Mouse (Mus musculus) kidney, embryonic 15.5 days (tissue): ENCODE data around the gene C2cd4a. TPM values are rescaled to one million over a fixed set of nuclear protein-coding genes. Genes with fewer than 3 reads are reported as not detected.

Experiments used
- ATAC-seq: fragments of 200-750 bp; cut with Nextera tagmentation; replicated peaks from 2 replicates; pipeline ENCODE4 v1.8.0; 2017; ENCODE audit warnings: moderate TSS enrichment; ENCODE audit not compliant: low FRiP score
- H3K27ac ChIP-seq: fragments of 300-500 bp; sonication (generic); 2 replicates; pipeline ENCODE4 v1.5.1; 2015; ENCODE audit warnings: mild to moderate bottlenecking, inconsistent platforms
- H3K27me3 ChIP-seq: fragments of 300-500 bp; sonication (generic); 2 replicates; pipeline ENCODE4 v1.6.1; 2015; ENCODE audit warnings: inconsistent platforms
- H3K36me3 ChIP-seq: fragments of 300-500 bp; sonication (generic); 2 replicates; pipeline ENCODE4 v1.6.1; 2015; ENCODE audit warnings: inconsistent platforms
- H3K4me1 ChIP-seq: fragments of 300-500 bp; sonication (generic); 2 replicates; pipeline ENCODE4 v1.6.1; 2015; ENCODE audit warnings: inconsistent platforms
- H3K4me2 ChIP-seq: fragments of 300-500 bp; sonication (generic); 2 replicates; pipeline ENCODE4 v1.6.1; 2015; ENCODE audit warnings: moderate library complexity, mild to moderate bottlenecking, inconsistent platforms
- H3K4me3 ChIP-seq: fragments of 300-500 bp; sonication (generic); replicated peaks from 2 replicates; pipeline ENCODE4 v1.5.1; 2015; ENCODE audit warnings: mild to moderate bottlenecking, inconsistent platforms
- H3K9ac ChIP-seq: fragments of 300-500 bp; sonication (generic); 2 replicates; pipeline ENCODE4 v1.6.1; 2015; ENCODE audit warnings: mild to moderate bottlenecking, inconsistent platforms
- H3K9me3 ChIP-seq: fragments of 300-500 bp; sonication (generic); replicated peaks from 2 replicates; pipeline ENCODE4 v1.6.1; 2016; ENCODE audit warnings: inconsistent platforms
- WGBS: fragments of 180-500 bp; shearing (Covaris S2); methylation state at CpG from one replicate; pipeline ENCODE4 v1.1.7; 2015; ENCODE audit warnings: mixed read lengths; 5-methylcytosine and 5-hydroxymethylcytosine counted together
- polyA plus RNA-seq: library from polyadenylated mRNA; unstranded; fragments of >200 nt; fragmentation: Nextera tagmentation; extraction: Ambion mirVana; gene quantifications from 2 replicates; pipeline ENCODE4 v1.2.1, GENCODE M21; 2015

The C2cd4a gene
- polyA plus RNA-seq, 1 experiment from 2014 or later = 1.6 TPM

DNA sequence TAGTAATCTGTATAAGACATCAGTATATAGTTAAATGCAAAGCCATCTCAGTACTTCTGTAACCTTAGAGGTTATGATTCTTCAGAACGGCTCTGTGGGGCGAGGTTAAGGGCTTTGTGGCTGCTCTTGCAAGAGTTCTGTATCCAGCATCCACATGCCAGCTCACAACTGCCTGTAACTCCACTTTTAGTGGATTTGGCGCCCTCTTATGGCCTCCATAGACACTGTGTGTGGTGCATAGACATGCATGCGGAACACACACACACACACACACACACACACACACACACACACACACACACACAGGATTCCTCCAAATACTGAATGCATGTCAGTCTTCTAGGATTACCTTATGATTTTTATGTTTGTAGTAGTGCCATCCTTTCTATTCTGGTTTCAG, 19.0 kb upstream of the C2cd4a start:
- no peaks in the 10 kb centered on the region for H3K9me3 ChIP-seq
- H3K4me1 ChIP-seq = no peaks in the 10 kb centered on the region
- peaks cover 9% of the 10 kb centered on the region for H3K36me3 ChIP-seq
- no peak overlapping the region for H3K4me3 ChIP-seq
- no peak overlapping the region for H3K27ac ChIP-seq
- H3K9ac ChIP-seq = no peak overlapping the region
- ATAC-seq = no peak
- 73% methylated on average over 4 of the region's 4 CpGs for WGBS
- H3K27me3 ChIP-seq = no peaks in the 10 kb centered on the region
- no peak overlapping the region for H3K4me2 ChIP-seq

DNA sequence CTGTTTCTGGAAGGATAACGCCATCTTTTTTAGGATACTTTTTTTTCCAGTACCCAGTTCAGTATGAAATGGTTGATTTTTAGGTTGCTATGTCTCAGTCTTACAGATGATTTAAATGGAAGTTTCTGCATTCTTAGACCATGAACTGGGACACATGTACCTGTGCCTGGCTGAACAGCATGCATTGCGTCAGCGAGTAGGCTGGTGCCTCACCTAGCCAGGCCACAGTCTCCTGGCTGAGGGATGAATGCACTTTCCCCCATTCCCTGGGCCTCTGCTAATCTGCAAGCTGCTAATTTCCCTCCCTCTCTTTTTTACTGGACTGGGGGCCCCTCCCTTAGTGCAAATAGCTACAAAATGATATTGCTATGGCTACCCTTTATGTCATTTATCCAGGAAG, 17.7 kb upstream of the C2cd4a start:
- no peak overlapping the region for H3K4me3 ChIP-seq
- peaks cover 4% of the 10 kb centered on the region; the same call in 1 of the 2 replicates for H3K4me1 ChIP-seq
- no peaks in the 10 kb centered on the region for H3K9me3 ChIP-seq
- H3K36me3 ChIP-seq = peaks cover 2% of the 10 kb centered on the region; the same call in 1 of the 2 replicates
- no peak for ATAC-seq
- H3K9ac ChIP-seq = no peak overlapping the region
- H3K27me3 ChIP-seq = no peaks in the 10 kb centered on the region
- H3K27ac ChIP-seq = no peak overlapping the region
- WGBS = 96% methylated on average over 3 of the region's 3 CpGs
- H3K4me2 ChIP-seq = no peak overlapping the region

DNA sequence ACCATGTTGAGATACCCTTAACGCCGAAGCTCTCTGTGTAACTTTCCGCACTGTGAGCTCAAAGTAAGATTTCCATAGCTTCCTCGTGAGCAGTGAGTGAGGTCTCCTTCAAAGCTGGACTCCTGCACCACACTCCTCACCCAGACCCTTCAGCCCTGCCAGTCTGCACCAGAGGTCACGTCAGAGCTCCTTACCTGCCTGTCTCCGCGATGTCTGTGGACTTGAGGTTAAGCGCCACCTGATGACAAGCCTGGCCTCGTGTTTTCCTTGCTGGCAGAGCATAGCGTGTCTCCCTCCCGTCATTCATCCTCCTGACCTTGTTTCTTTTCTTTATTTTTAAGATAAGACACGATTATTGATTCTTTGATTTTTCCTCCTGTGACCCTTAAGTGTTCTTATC, 17.3 kb upstream of the C2cd4a start:
- ATAC-seq = no peak
- Histone ChIP-seq H3K4me2 (no peak overlapping the region), H3K4me1 (peaks cover 4% of the 10 kb centered on the region; the same call in 1 of the 2 replicates), H3K27ac (no peak overlapping the region), H3K27me3 (no peaks in the 10 kb centered on the region), H3K36me3 (no peaks in the 10 kb centered on the region), H3K4me3 (no peak overlapping the region), H3K9ac (no peak overlapping the region), H3K9me3 (no peaks in the 10 kb centered on the region)
- 79% methylated on average over 12 of the region's 12 CpGs for WGBS

DNA sequence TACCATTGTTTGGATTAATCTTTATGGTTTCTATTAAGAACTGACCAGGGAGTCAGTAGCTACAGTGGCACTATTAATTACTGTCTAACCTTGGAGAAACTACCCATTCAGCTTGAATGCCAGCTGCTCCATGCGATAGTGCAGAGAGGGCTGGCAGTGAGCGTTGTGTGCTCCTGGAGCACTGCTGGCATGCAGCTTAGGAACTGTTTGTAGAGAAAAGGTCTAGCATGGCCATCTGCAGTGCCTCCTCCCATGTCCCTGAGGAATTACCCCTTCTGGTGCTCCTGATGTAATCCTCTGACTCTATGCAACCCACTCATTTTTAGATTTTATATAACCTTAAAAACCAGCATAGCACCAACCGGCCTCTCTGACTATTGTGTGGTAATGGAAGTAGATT, 15.5 kb upstream of the C2cd4a start:
- Histone ChIP-seq H3K4me1 (peaks cover 4% of the 10 kb centered on the region; the same call in 1 of the 2 replicates), H3K36me3 (no peaks in the 10 kb centered on the region), H3K4me2 (no peak overlapping the region), H3K9ac (no peak overlapping the region), H3K27ac (no peak overlapping the region), H3K9me3 (no peaks in the 10 kb centered on the region), H3K27me3 (no peaks in the 10 kb centered on the region), H3K4me3 (no peak overlapping the region)
- 95% methylated on average over 3 of the region's 3 CpGs for WGBS
- ATAC-seq = no peak

DNA sequence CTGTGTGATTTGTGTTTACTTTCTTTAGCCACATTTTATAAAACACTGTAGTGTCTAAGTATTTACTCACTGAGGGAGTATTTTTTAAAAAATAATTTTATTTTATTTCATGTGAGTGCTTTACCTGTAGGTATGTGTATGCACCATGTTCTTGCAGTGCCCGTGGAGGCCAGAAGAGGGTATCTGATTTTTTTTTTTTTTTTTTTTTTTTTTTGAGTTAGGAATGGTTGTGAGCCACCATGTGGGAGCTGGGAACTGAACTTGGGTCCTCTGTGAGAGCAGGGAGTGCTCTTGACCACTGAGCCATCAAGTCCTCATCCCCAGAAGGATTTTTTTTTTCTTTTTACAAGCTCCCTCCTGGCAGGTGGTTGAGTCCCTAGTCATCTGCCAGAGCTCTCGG, 14.0 kb upstream of the C2cd4a start:
- H3K4me1 ChIP-seq = peaks cover 5% of the 10 kb centered on the region
- no peak for ATAC-seq
- WGBS = 98% methylated on average over 2 of the region's 2 CpGs

DNA sequence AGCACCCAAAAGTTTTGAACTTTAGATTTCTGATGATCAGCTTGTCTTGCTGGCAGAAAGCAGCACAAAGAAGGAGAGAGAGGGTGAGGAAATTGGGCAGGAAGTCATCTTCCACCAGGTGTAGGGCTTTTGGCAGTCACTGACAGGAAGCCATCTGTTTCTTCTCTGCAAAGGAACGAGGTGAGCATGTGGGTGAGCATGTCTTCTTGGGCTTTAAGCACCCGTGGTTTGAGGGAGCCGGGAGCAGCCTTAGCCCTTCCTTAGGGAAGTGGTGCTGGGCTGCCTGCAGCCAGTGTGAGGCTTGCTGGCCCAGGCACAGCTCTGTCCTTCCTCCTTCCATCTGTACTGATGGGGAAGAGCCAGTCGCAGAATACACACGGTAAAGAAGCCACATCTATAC, 13.5 kb upstream of the C2cd4a start:
- no peak overlapping the region for H3K27ac ChIP-seq
- no peak for ATAC-seq

More for the DNA sequence above, 14.0 kb upstream of the C2cd4a start:
- no peaks in the 10 kb centered on the region for H3K27me3 ChIP-seq
- no peak overlapping the region for H3K27ac ChIP-seq
- no peak overlapping the region for H3K4me3 ChIP-seq
- H3K4me2 ChIP-seq = no peak overlapping the region
- H3K9me3 ChIP-seq = no peaks in the 10 kb centered on the region
- no peaks in the 10 kb centered on the region for H3K36me3 ChIP-seq
- H3K9ac ChIP-seq = no peak overlapping the region

DNA sequence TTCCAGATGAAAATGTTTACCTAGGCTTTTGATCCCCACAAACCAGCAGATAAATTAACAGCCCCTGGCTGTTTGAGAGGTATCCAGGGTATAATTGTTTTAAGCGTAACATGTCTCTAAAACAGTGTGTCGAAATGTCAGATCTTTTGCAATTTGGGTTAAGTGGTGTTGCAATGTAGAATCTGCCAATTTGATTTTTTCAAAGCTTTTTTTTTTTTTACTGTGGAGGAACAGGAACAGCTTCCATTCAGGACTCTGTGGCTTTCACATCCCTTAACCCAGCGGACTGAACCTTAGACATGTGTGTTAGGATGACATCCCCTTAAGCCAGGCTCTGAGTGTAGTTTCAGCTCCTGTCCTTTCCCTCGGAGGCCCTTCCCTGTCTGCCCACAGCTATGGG, 12.9 kb upstream of the C2cd4a start:
- H3K9me3 ChIP-seq = no peaks in the 10 kb centered on the region
- H3K4me1 ChIP-seq = peaks cover 11% of the 10 kb centered on the region
- no peak overlapping the region for H3K27ac ChIP-seq
- H3K36me3 ChIP-seq = no peaks in the 10 kb centered on the region
- H3K4me3 ChIP-seq = no peak overlapping the region
- no peak for ATAC-seq
- H3K9ac ChIP-seq = no peak overlapping the region
- no peak overlapping the region for H3K4me2 ChIP-seq
- WGBS = 76% methylated on average over 4 of the region's 4 CpGs
- H3K27me3 ChIP-seq = no peaks in the 10 kb centered on the region

More for the DNA sequence above, 13.5 kb upstream of the C2cd4a start:
- H3K4me1 ChIP-seq = peaks cover 9% of the 10 kb centered on the region
- no peaks in the 10 kb centered on the region for H3K36me3 ChIP-seq
- no peak overlapping the region for H3K4me2 ChIP-seq
- 71% methylated on average over 5 of the region's 5 CpGs for WGBS
- H3K27me3 ChIP-seq = no peaks in the 10 kb centered on the region
- no peak overlapping the region for H3K9ac ChIP-seq
- H3K4me3 ChIP-seq = no peak overlapping the region
- no peaks in the 10 kb centered on the region for H3K9me3 ChIP-seq

DNA sequence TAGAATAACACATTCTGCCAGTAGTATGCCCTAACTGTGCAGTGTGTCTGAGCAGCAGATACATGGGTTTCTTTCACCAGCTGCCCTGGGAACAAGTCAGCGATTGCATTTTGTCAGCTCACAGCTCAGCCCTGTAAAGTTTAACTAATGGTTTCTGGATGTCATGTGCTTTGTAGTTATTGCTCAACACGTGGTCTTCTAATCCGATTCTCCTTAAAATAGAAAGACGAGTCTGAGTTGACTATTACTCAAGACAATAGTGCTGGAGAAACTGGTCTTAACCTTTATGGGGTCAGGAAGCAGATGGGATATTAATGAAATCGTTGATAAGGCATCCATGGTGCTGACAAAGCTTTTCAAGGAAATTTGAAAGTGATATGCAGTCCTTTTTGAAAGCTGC, 10.7 kb upstream of the C2cd4a start:
- Histone ChIP-seq H3K4me3 (no peak overlapping the region), H3K9me3 (no peaks in the 10 kb centered on the region), H3K4me2 (no peak overlapping the region), H3K27ac (no peak overlapping the region), H3K27me3 (no peaks in the 10 kb centered on the region), H3K36me3 (no peaks in the 10 kb centered on the region), H3K4me1 (peaks cover 15% of the 10 kb centered on the region), H3K9ac (no peak overlapping the region)
- 51% methylated on average over 5 of the region's 5 CpGs for WGBS
- ATAC-seq = no peak

DNA sequence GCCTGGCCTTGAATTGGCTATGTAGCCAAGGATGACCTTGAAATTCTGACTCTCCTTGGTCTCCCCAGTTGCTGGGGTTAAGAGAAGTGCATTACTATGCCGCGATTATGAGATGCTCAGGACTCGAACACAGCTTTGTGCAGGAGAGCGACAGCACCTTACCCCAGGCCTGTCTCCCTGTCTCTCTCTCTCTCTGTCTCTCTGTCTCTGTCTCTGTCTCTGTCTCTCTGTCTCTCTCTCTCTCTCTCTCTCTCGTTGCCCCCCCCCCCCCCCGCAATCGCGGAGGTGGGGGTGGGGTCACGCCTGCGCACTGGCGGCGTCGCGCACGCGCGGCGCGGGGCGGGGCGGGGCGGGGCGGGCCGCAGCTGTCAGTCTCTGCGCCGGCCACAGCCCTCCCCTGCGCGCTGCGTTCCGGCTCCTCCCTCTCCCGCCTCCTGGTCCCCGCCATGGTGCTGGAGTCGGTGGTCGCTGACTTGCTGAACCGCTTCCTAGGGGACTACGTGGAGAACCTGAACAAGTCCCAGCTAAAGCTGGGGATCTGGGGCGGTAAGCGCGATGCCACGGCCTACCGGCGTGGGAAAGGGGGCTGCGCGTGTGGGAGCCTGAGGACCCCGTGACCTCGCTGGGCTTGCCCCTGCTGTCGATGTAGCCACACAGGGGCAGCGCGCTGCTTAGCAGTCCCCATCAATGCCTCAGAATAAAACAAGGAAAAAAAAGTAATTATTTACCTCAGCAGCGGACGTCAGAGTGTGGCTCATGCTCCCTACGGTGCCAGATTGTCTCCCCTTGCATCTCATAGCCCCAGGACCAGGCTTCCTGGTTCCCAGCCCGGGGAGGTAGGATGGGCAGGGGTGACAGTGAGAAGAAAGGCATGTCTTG, 8.1 kb upstream of the C2cd4a start, which contains the start of gene Vps13c:
Gene Vps13c (plus strand): TSS at position 416 of the 879 bp plus-strand sequence.
- Histone ChIP-seq H3K4me3 (peak within 1 kb of the TSS; percentile 84), H3K4me1 (peaks cover 16% of the 10 kb centered on the region), H3K36me3 (no peaks in the 10 kb centered on the region), H3K9me3 (no peaks in the 10 kb centered on the region), H3K27ac (peak within 1 kb of the TSS; percentile 62), H3K27me3 (no peaks in the 10 kb centered on the region), H3K9ac (peak within 1 kb of the TSS; percentile 61), H3K4me2 (peak within 1 kb of the TSS; percentile 81)
- 0% methylated on average over 48 of the region's 53 CpGs for WGBS
- ATAC-seq = peak; percentile 97

DNA sequence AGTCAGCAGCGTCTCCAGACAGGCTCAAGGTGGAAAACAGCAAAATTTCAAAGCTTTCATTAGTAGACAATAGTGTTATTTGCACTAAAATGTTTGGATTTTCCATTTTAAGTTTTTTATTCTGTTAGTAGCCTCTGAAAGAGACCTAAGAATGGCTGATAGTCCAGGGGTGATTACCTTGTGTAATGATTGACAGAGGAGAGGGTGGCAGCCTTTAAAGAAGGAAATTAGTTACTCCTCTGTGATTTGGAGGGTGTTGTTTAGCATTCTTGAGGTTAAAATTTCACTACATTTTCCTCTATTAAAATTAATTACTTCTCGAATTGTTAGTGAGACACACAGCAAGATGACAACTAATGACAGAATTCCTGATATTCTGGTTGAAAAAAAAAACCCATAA, 5.2 kb upstream of the C2cd4a start:
- Histone ChIP-seq H3K27me3 (peaks cover 17% of the 10 kb centered on the region), H3K27ac (no peak overlapping the region), H3K9me3 (no peaks in the 10 kb centered on the region), H3K4me2 (no peak overlapping the region), H3K36me3 (no peaks in the 10 kb centered on the region), H3K4me3 (no peak overlapping the region), H3K9ac (no peak overlapping the region), H3K4me1 (peaks cover 24% of the 10 kb centered on the region)
- 62% methylated on average over 2 of the region's 2 CpGs for WGBS
- no peak for ATAC-seq

DNA sequence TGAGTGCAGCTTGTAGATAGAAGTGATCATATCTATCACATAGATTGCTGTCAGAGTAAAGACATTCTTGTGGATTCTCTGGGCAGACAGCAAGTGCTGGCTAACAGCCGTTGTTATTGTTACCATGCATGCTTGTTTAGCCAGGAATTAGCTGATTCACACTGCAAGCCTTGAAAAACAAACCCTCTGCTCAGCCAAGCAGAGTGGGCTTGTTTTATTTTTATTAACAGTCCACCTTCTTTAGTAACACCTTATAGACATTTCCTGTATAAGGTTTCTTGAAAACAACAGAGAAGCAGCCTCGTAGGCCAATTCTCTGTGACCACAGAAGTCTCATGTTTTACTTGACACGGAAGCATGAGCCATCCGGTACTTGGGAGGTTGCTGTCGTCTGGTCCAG, 2.4 kb upstream of the C2cd4a start:
- Histone ChIP-seq H3K9me3 (no peaks in the 10 kb centered on the region), H3K27me3 (peaks cover 44% of the 10 kb centered on the region), H3K4me2 (no peak overlapping the region), H3K36me3 (no peaks in the 10 kb centered on the region), H3K9ac (no peak overlapping the region), H3K4me1 (peaks cover 37% of the 10 kb centered on the region), H3K27ac (no peak overlapping the region), H3K4me3 (no peak overlapping the region)
- ATAC-seq = no peak
- WGBS = 42% methylated on average over 5 of the region's 5 CpGs

DNA sequence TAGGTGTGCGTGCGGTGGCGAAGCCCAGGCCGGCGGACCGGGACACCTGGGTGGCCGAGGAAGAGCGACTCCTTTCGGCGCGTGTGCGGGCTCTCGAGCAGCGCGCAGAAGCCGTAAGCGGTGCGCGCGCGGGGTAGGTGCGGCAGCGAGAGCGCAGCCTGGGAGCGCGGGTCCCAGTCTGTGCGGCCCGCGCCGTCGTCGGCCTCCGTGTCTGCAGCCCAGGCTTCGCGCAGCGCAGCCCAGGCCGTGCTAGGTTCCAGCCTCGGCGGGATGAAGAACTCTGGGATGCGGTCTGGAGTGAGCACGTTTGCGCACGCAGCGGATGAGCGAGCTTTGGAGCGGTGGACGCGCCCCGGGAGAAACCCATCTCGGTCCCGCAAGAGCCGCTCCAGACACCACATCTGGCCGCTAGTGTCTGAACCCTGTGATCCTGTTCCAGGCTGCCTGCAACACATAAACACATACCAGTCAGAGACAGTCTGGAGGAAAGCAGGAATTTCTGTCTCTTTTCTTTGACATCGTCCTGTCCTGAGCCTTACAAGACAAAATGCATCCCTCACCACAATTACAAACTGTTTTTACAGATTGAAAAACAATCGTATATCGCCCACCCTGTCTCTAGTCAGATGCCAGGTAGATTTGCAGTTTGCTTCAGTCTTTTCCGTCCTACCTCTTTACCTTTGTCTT, 628 bp downstream of the C2cd4a start:
- Histone ChIP-seq H3K4me2 (peak overlapping the region; percentile 95), H3K4me3 (peak overlapping the region; percentile 61), H3K27ac (no peak overlapping the region), H3K4me1 (peaks cover 31% of the 10 kb centered on the region), H3K36me3 (no peaks in the 10 kb centered on the region), H3K27me3 (peaks cover 55% of the 10 kb centered on the region), H3K9me3 (no peaks in the 10 kb centered on the region), H3K9ac (peak overlapping the region; percentile 27)
- WGBS = 1% methylated on average over 57 of the region's 57 CpGs
- ATAC-seq = peak; percentile 27
